Comparison of ENCODE assay signal across 9 mouse cellular contexts in genomic region chr10:78632311-78632710, GRCm38 (mm10). TPM values are rescaled to one million over a fixed set of nuclear protein-coding genes. Genes with fewer than 3 reads are reported as not detected.
DNase-seq lines count a peak whose midpoint lies in the region; ATAC-seq and TF ChIP-seq lines count a peak whose summit lies in the region.
"Had no signal": no experiment of that assay in that cellular context is flagged by ENCODE, and none has a peak within 500 bp of the region (broad histone marks: within the 10 kb centered on the region; RNA-seq: fewer than 3 reads in every experiment).

No protein-coding gene starts in this region.

- no peak for TF ChIP-seq POLR2A in heart, adult 2 months (IDR thresholded peaks at IDR 0.05; ENCODE audit: insufficient read depth, low read depth, low read length)
- TF ChIP-seq POLR2A in bone marrow, adult 2 months (IDR thresholded peaks at IDR 0.05; ENCODE audit: borderline replicate concordance, control insufficient read depth, low read depth, low read length), result no peak

- H3K9ac ChIP-seq in heart, adult 2 months (ENCODE audit: low read depth, low read length), result no peak overlapping the region
- no peak overlapping the region for H3K9ac ChIP-seq in forebrain, embryonic 13.5 days
- no peak overlapping the region for H3K9ac ChIP-seq in lung, postnatal 0 days (replicated peaks; ENCODE audit: low read depth)
- H3K9ac ChIP-seq: limb, embryonic 15.5 days had no signal

- no peaks in the 10 kb centered on the region for H3K4me1 ChIP-seq in heart, adult 2 months (ENCODE audit: control insufficient read depth, insufficient read depth, low read length)
- no peaks in the 10 kb centered on the region for H3K4me1 ChIP-seq in bone marrow, adult 2 months (ENCODE audit: control insufficient read depth, insufficient read depth, low read length)
- no peaks in the 10 kb centered on the region for H3K4me1 ChIP-seq in forebrain, embryonic 13.5 days
- H3K4me1 ChIP-seq in lung, postnatal 0 days (ENCODE audit: insufficient read depth, low read depth, low read length), result no peaks in the 10 kb centered on the region
- H3K4me1 ChIP-seq: limb, embryonic 15.5 days had no signal

- no peak for TF ChIP-seq EP300 in heart, adult 2 months (IDR thresholded peaks at IDR 0.05; ENCODE audit: insufficient read depth, low read depth, low read length)
- TF ChIP-seq EP300 in lung, postnatal 0 days (IDR thresholded peaks at IDR 0.05), result no peak

- peak; percentile 72 for ATAC-seq in forebrain, embryonic 13.5 days
- ATAC-seq in lung, postnatal 0 days, result no peak

- peak overlapping the region; percentile 19; the same call in 1 of the 2 replicates for H3K4me2 ChIP-seq in forebrain, embryonic 13.5 days
- H3K4me2 ChIP-seq in lung, postnatal 0 days (replicated peaks; ENCODE audit: low read depth, low read length), result no peak overlapping the region
- H3K4me2 ChIP-seq: limb, embryonic 15.5 days had no signal

- H3K27me3 ChIP-seq in heart, adult 2 months (ENCODE audit: control insufficient read depth, insufficient read depth, low read length), result no peaks in the 10 kb centered on the region
- no peaks in the 10 kb centered on the region for H3K27me3 ChIP-seq in forebrain, embryonic 13.5 days
- H3K27me3 ChIP-seq in lung, postnatal 0 days (replicated peaks; ENCODE audit: insufficient read depth, low read length), result no peaks in the 10 kb centered on the region
- H3K27me3 ChIP-seq: limb, embryonic 15.5 days had no signal

- H3K4me3 ChIP-seq in heart, adult 2 months, result no peak overlapping the region
- no peak overlapping the region for H3K4me3 ChIP-seq in bone marrow, adult 2 months (replicated peaks; ENCODE audit: control insufficient read depth, low read depth, low read length)
- H3K4me3 ChIP-seq in forebrain, embryonic 13.5 days, result no peak overlapping the region
- H3K4me3 ChIP-seq in lung, postnatal 0 days (ENCODE audit: low read depth, low read length), result no peak overlapping the region
- H3K4me3 ChIP-seq: limb, embryonic 15.5 days had no signal

- no peaks in the 10 kb centered on the region for H3K9me3 ChIP-seq in forebrain, embryonic 13.5 days (replicated peaks)
- H3K9me3 ChIP-seq in lung, postnatal 0 days (ENCODE audit: low read length), result no peaks in the 10 kb centered on the region
- H3K9me3 ChIP-seq: limb, embryonic 15.5 days had no signal

- H3K27ac ChIP-seq in heart, adult 2 months, result no peak overlapping the region
- no peak overlapping the region for H3K27ac ChIP-seq in bone marrow, adult 2 months (ENCODE audit: control insufficient read depth, insufficient read depth, low read depth, low read length, poor library complexity)
- H3K27ac ChIP-seq in forebrain, embryonic 13.5 days, result no peak overlapping the region
- H3K27ac ChIP-seq in lung, postnatal 0 days (ENCODE audit: low read length), result no peak overlapping the region
- H3K27ac ChIP-seq: limb, embryonic 15.5 days had no signal

- DNase-seq in heart, adult 2 months, result no peak
- DNase-seq in heart, adult 11 months, result no peak
- DNase-seq in kidney, postnatal 4 days, result peak; percentile 36 to 41
- peak; percentile 42 for DNase-seq in lung, postnatal 0 days (ENCODE audit: low spot score)
- peak; percentile 53 to 67 for DNase-seq in right cerebral cortex, postnatal 10 days (ENCODE audit: low spot score in 2 of 2)
- no peak for DNase-seq in heart, adult 18-20 months

- no peaks in the 10 kb centered on the region for H3K79me2 ChIP-seq in heart, adult 2 months (replicated peaks; ENCODE audit: control insufficient read depth, insufficient read depth, low read length)

- intact Hi-C loops in heart, adult 2 months (cut with DNase I), result no loop called here

- H3K36me3 ChIP-seq in heart, adult 2 months (ENCODE audit: control insufficient read depth, insufficient read depth, low read length), result no peaks in the 10 kb centered on the region
- H3K36me3 ChIP-seq in forebrain, embryonic 13.5 days (ENCODE audit: poor library complexity, severe bottlenecking), result no peaks in the 10 kb centered on the region
- no peaks in the 10 kb centered on the region for H3K36me3 ChIP-seq in lung, postnatal 0 days (ENCODE audit: insufficient read depth, low read length)
- H3K36me3 ChIP-seq: limb, embryonic 15.5 days had no signal

- WGBS in heart, adult 2 months, result 16% methylated on average over 6 of the region's 6 CpGs
- 13% methylated on average over 6 of the region's 6 CpGs for WGBS in bone marrow, adult 2 months
- 13% methylated on average over 6 of the region's 6 CpGs for WGBS in forebrain, embryonic 13.5 days
- WGBS in lung, postnatal 0 days, result 10% methylated on average over 6 of the region's 6 CpGs

- TF ChIP-seq CTCF in heart, adult 2 months (IDR thresholded peaks at IDR 0.05), result peak; percentile 22
- TF ChIP-seq CTCF in bone marrow, adult 2 months (IDR thresholded peaks at IDR 0.05; ENCODE audit: control insufficient read depth, insufficient read depth, low read length), result peak; percentile 21; the same call in 1 of the 2 replicates
- peak; percentile 74 for TF ChIP-seq CTCF in lung, postnatal 0 days (IDR thresholded peaks at IDR 0.05)

RNA-seq across cellular contexts. Expression of gene Olfr1357, which starts 14.4 kb away (rescaled TPM):
- total RNA-seq in heart, adult 2 months (2021), result not detected
- not detected in 2 replicates for polyA plus RNA-seq in heart, adult 2 months (2012; rRNA removed)
- not detected in 2 replicates for polyA plus RNA-seq in bone marrow, adult 2 months (2011; ENCODE audit: insufficient read depth, insufficient read length, low replicate concordance, missing spikeins)
- not detected in 2 replicates for polyA plus RNA-seq in forebrain, embryonic 13.5 days (2015; fragmentation: Nextera tagmentation; extraction: Ambion mirVana)
- not detected in 2 replicates for polyA plus RNA-seq in lung, postnatal 0 days (2015; fragmentation: Nextera tagmentation; extraction: Ambion mirVana)
- not detected for total RNA-seq in heart, adult 18-20 months (2021)
- polyA plus RNA-seq: limb, embryonic 15.5 days had no signal

RNA-seq across cellular contexts. Expression of gene Syde1, which starts 40.5 kb away (rescaled TPM):
- total RNA-seq in heart, adult 2 months (2021), result 10 to 100 TPM; 12.3 TPM
- 17.4 and 20.9 TPM in 2 replicates for polyA plus RNA-seq in heart, adult 2 months (2012; rRNA removed)
- polyA plus RNA-seq in bone marrow, adult 2 months (2011; ENCODE audit: insufficient read depth, insufficient read length, low replicate concordance, missing spikeins), result 3.6 and 5.5 TPM in 2 replicates
- 4.6 and 5.2 TPM in 2 replicates for polyA plus RNA-seq in forebrain, embryonic 13.5 days (2015; fragmentation: Nextera tagmentation; extraction: Ambion mirVana)
- polyA plus RNA-seq in lung, postnatal 0 days (2015; fragmentation: Nextera tagmentation; extraction: Ambion mirVana), result 16.1 and 17.4 TPM in 2 replicates
- 10 to 100 TPM; 11.0 to 11.5 TPM for total RNA-seq in heart, adult 18-20 months (2021)

RNA-seq across cellular contexts. Expression of gene Ilvbl, which starts 58.2 kb away (rescaled TPM):
- 10 to 100 TPM; 35.4 to 48.4 TPM for total RNA-seq in heart, adult 2 months (2021)
- polyA plus RNA-seq in heart, adult 2 months (2012; rRNA removed), result 39.9 and 49.3 TPM in 2 replicates
- polyA plus RNA-seq in bone marrow, adult 2 months (2011; ENCODE audit: insufficient read depth, insufficient read length, low replicate concordance, missing spikeins), result 11.3 and 25.4 TPM in 2 replicates
- polyA plus RNA-seq in forebrain, embryonic 13.5 days (2015; fragmentation: Nextera tagmentation; extraction: Ambion mirVana), result 31.5 and 42.4 TPM in 2 replicates
- 38.1 and 45.0 TPM in 2 replicates for polyA plus RNA-seq in lung, postnatal 0 days (2015; fragmentation: Nextera tagmentation; extraction: Ambion mirVana)
- total RNA-seq in heart, adult 18-20 months (2021), result 10 to 100 TPM; 31.6 to 40.5 TPM

Comparison
In these comparisons a context has a peak if more than half of its experiments do, and no peak if none do; other contexts are left out.
1. DNase-seq: peak in kidney, postnatal 4 days (2 of 2), lung, postnatal 0 days (single experiment) and right cerebral cortex, postnatal 10 days (2 of 2); none in heart, adult 2 months (0 of 2), heart, adult 11 months (single experiment) and heart, adult 18-20 months (0 of 2).
2. CTCF ChIP-seq: peak in every context shown above with its lines; median percentile 74 in lung, postnatal 0 days; 22 in heart, adult 2 months; 21 in bone marrow, adult 2 months.